Mouse (Mus musculus): ENCODE measurements around the gene Tle3. TPM values are rescaled to one million over a fixed set of nuclear protein-coding genes. Genes with fewer than 3 reads are reported as not detected.

Tle3 gene
- 35.3 and 36.0 TPM in 2 replicates for polyA plus RNA-seq (2015; fragmentation: Nextera tagmentation; extraction: Ambion mirVana)

GRCm38 (mm10) chr9:61371755-61372509 is at the start of gene Tle3:
Gene Tle3 (plus strand): TSS chr9:61372366.
- Histone ChIP-seq H3K9ac (peak within 1 kb of the TSS; percentile 98), H3K4me1 (peaks cover 68% of the 10 kb centered on the region)

GRCm38 (mm10) chr9:61323221-61323620 is 48.9 kb upstream of the Tle3 start:
- H3K4me2 ChIP-seq (replicated peaks) = no peak overlapping the region
- no peaks in the 10 kb centered on the region for H3K9me3 ChIP-seq (replicated peaks)
- H3K27ac ChIP-seq (replicated peaks) = no peak overlapping the region
- H3K27me3 ChIP-seq = peaks cover 16% of the 10 kb centered on the region
- no peak overlapping the region for H3K4me3 ChIP-seq (replicated peaks)
- no peak for ATAC-seq (ENCODE audit: insufficient number of reproducible peaks, low FRiP score, low TSS enrichment, low read depth)
- no peaks in the 10 kb centered on the region for H3K36me3 ChIP-seq
- H3K4me1 ChIP-seq = peaks cover 20% of the 10 kb centered on the region
- 86% methylated on average over 5 of the region's 5 CpGs for WGBS
- no peak overlapping the region for H3K9ac ChIP-seq

More at GRCm38 (mm10) chr9:61371755-61372509, at the start of gene Tle3:
- Histone ChIP-seq H3K4me3 (replicated peaks) (peak within 1 kb of the TSS; percentile 86), H3K9me3 (replicated peaks) (no peaks in the 10 kb centered on the region), H3K36me3 (no peaks in the 10 kb centered on the region), H3K4me2 (replicated peaks) (peak within 1 kb of the TSS; percentile 85), H3K27ac (replicated peaks) (peak within 1 kb of the TSS; percentile 95), H3K27me3 (peaks cover 4% of the 10 kb centered on the region; the same call in 1 of the 2 replicates)
- WGBS = under 1% methylated on average over 35 of the region's 35 CpGs
- peak; percentile 78 for ATAC-seq (ENCODE audit: insufficient number of reproducible peaks, low FRiP score, low TSS enrichment, low read depth)

DNA sequence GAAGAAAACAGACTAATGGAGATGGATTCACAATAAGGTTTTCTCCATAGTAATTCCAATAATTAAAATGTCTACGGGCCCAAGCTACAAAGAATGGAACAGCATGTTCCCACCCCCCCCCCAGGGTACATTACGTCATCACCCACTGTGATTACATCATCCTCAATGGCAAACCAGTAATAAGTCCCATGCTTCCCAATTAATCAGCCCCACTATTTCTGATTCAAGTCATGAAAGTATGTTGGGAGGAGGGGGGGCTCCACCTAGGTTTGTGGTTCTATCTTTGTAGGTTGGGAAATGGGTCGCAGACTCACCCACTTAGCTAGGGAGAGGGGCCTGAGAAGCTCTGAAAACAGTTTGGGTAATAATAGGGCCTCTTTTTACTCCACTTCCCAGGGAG is 48.3 kb upstream of the Tle3 start:
- Histone ChIP-seq H3K9me3 (replicated peaks) (no peaks in the 10 kb centered on the region), H3K27me3 (peaks cover 20% of the 10 kb centered on the region), H3K9ac (no peak overlapping the region), H3K4me1 (peaks cover 20% of the 10 kb centered on the region), H3K4me2 (replicated peaks) (no peak overlapping the region), H3K27ac (replicated peaks) (no peak overlapping the region), H3K36me3 (no peaks in the 10 kb centered on the region), H3K4me3 (replicated peaks) (no peak overlapping the region)
- ATAC-seq (ENCODE audit: insufficient number of reproducible peaks, low FRiP score, low TSS enrichment, low read depth) = no peak
- 54% methylated on average over 3 of the region's 3 CpGs for WGBS

DNA sequence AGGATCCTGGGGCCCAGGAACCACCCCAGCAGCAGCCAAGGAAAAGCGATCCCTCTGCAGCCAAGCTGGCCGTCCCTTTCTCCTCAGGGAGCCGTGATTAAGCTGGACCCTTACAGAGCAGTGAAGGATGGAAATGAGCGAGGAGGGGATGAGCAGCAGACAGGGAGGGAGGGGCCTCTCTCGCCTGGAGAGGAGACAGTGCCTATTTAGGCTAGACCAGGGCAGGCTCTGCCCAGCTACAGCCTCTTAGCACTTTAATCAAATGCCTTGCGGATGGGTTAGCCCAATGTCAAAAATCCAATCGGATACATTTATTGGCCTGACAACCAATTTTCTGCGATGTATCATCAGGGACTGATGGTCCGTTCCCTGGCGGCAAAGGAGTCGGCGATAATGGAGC is 47.8 kb upstream of the Tle3 start:
- 34% methylated on average over 12 of the region's 12 CpGs for WGBS
- Histone ChIP-seq H3K4me1 (peaks cover 20% of the 10 kb centered on the region), H3K4me3 (replicated peaks) (no peak overlapping the region), H3K9ac (no peak overlapping the region), H3K36me3 (no peaks in the 10 kb centered on the region), H3K4me2 (replicated peaks) (no peak overlapping the region), H3K27me3 (peaks cover 20% of the 10 kb centered on the region), H3K27ac (replicated peaks) (no peak overlapping the region), H3K9me3 (replicated peaks) (no peaks in the 10 kb centered on the region)
- no peak for ATAC-seq (ENCODE audit: insufficient number of reproducible peaks, low FRiP score, low TSS enrichment, low read depth)

DNA sequence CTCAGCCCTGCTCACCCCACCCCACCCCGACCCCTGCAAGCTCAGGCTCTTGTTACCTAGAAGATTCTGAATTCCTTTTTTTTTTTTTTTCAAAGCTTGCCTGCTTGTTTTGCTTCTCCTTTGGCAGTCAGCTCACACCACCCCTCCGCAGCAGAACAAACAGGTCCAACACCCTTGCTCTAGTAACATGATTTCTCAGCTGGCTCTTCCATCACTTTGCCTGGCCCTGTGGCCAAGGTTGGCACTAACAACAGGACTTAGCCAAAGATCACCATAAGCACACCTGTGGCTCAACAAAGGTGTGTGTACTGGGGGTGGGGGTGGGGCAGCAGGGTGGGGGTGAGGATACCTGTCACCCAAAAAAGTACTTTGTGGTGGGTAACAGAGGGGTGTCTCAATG is 47.2 kb upstream of the Tle3 start:
- ATAC-seq (ENCODE audit: insufficient number of reproducible peaks, low FRiP score, low TSS enrichment, low read depth) = no peak
- Histone ChIP-seq H3K9me3 (replicated peaks) (no peaks in the 10 kb centered on the region), H3K9ac (no peak overlapping the region), H3K27ac (replicated peaks) (no peak overlapping the region), H3K27me3 (peaks cover 20% of the 10 kb centered on the region), H3K4me2 (replicated peaks) (no peak overlapping the region), H3K4me3 (replicated peaks) (no peak overlapping the region), H3K36me3 (no peaks in the 10 kb centered on the region), H3K4me1 (peaks cover 20% of the 10 kb centered on the region)
- 36% methylated on average over 2 of the region's 2 CpGs for WGBS

DNA sequence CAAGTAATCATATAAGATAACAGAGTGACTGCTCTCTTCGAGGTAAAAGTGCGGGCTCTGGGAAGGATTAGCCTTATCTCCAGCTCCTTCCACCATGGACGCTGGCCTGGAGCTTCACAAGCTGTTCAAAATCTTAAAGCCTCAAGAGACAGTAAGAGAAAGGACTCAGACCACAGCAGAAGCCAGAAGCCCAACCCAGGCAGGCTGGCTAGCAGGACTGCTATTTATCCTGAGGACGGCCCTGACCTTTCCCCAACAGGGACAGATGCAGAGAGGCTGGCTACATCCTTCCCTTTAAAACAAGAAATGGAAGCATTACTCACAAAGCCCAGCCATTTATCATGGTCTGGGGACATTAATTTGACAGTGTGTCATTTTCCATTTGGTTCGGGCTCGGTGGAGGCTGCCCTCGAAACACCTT is 46.2 kb upstream of the Tle3 start:
- Histone ChIP-seq H3K4me3 (replicated peaks) (no peak overlapping the region), H3K4me2 (replicated peaks) (no peak overlapping the region), H3K36me3 (no peaks in the 10 kb centered on the region), H3K9ac (no peak overlapping the region), H3K27ac (replicated peaks) (no peak overlapping the region), H3K4me1 (peaks cover 20% of the 10 kb centered on the region), H3K27me3 (peaks cover 20% of the 10 kb centered on the region; the same call in 1 of the 2 replicates), H3K9me3 (replicated peaks) (no peaks in the 10 kb centered on the region)
- 25% methylated on average over 7 of the region's 7 CpGs for WGBS
- ATAC-seq (ENCODE audit: insufficient number of reproducible peaks, low FRiP score, low TSS enrichment, low read depth) = no peak

GRCm38 (mm10) chr9:61326922-61327321 is 45.2 kb upstream of the Tle3 start:
- ATAC-seq (ENCODE audit: insufficient number of reproducible peaks, low FRiP score, low TSS enrichment, low read depth) = no peak
- peaks cover 14% of the 10 kb centered on the region for H3K4me1 ChIP-seq
- 82% methylated on average over 8 of the region's 8 CpGs for WGBS
- no peak overlapping the region for H3K4me3 ChIP-seq (replicated peaks)
- H3K27ac ChIP-seq (replicated peaks) = no peak overlapping the region
- H3K36me3 ChIP-seq = no peaks in the 10 kb centered on the region
- peaks cover 20% of the 10 kb centered on the region; the same call in 1 of the 2 replicates for H3K27me3 ChIP-seq
- no peak overlapping the region for H3K4me2 ChIP-seq (replicated peaks)
- no peak overlapping the region for H3K9ac ChIP-seq
- H3K9me3 ChIP-seq (replicated peaks) = no peaks in the 10 kb centered on the region

GRCm38 (mm10) chr9:61328173-61328572 is 44.0 kb upstream of the Tle3 start:
- no peak for ATAC-seq (ENCODE audit: insufficient number of reproducible peaks, low FRiP score, low TSS enrichment, low read depth)
- Histone ChIP-seq H3K4me3 (replicated peaks) (no peak overlapping the region), H3K27me3 (peaks cover 17% of the 10 kb centered on the region; the same call in 1 of the 2 replicates), H3K4me1 (peaks cover 5% of the 10 kb centered on the region), H3K9me3 (replicated peaks) (no peaks in the 10 kb centered on the region), H3K27ac (replicated peaks) (no peak overlapping the region), H3K9ac (no peak overlapping the region), H3K4me2 (replicated peaks) (no peak overlapping the region), H3K36me3 (no peaks in the 10 kb centered on the region)
- WGBS = 84% methylated on average over 5 of the region's 5 CpGs

DNA sequence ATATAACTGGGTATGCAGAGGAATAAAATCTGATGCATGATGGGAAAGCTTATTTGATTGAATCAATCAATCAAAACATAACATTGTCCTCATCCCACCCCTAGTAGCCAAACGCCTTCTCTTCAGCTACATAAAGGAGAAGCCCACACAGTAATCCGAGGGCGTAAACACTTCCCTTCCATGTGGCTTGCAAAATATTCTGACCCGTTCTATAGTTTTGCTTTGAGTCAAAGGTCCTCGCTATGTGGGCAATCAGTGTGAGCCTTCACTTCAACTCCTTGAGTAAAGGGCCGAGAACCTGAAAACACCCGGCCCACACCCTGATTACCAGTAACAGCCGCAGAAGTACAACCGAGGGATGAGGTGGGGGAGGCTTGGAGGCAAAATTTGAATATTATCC is 41.4 kb upstream of the Tle3 start:
- Histone ChIP-seq H3K4me3 (replicated peaks) (no peak overlapping the region), H3K4me1 (no peaks in the 10 kb centered on the region), H3K9me3 (replicated peaks) (no peaks in the 10 kb centered on the region), H3K27me3 (peaks cover 20% of the 10 kb centered on the region; the same call in 1 of the 2 replicates), H3K9ac (no peak overlapping the region), H3K36me3 (no peaks in the 10 kb centered on the region), H3K27ac (replicated peaks) (no peak overlapping the region), H3K4me2 (replicated peaks) (no peak overlapping the region)
- ATAC-seq (ENCODE audit: insufficient number of reproducible peaks, low FRiP score, low TSS enrichment, low read depth) = no peak
- WGBS = 89% methylated on average over 9 of the region's 9 CpGs

GRCm38 (mm10) chr9:61332226-61332936 is 39.8 kb upstream of the Tle3 start:
- Histone ChIP-seq H3K4me2 (replicated peaks) (no peak overlapping the region), H3K9ac (no peak overlapping the region), H3K36me3 (no peaks in the 10 kb centered on the region), H3K4me1 (peaks cover 6% of the 10 kb centered on the region), H3K27me3 (peaks cover 17% of the 10 kb centered on the region; the same call in 1 of the 2 replicates), H3K27ac (replicated peaks) (no peak overlapping the region), H3K9me3 (replicated peaks) (no peaks in the 10 kb centered on the region), H3K4me3 (replicated peaks) (no peak overlapping the region)
- no peak for ATAC-seq (ENCODE audit: insufficient number of reproducible peaks, low FRiP score, low TSS enrichment, low read depth)
- WGBS = 74% methylated on average over 7 of the region's 7 CpGs

GRCm38 (mm10) chr9:61336179-61336578 is 36.0 kb upstream of the Tle3 start:
- Histone ChIP-seq H3K4me2 (replicated peaks) (no peak overlapping the region), H3K27me3 (peaks cover 16% of the 10 kb centered on the region), H3K27ac (replicated peaks) (no peak overlapping the region), H3K36me3 (no peaks in the 10 kb centered on the region), H3K9ac (no peak overlapping the region), H3K9me3 (replicated peaks) (no peaks in the 10 kb centered on the region), H3K4me1 (peaks cover 11% of the 10 kb centered on the region), H3K4me3 (replicated peaks) (no peak overlapping the region)
- ATAC-seq (ENCODE audit: insufficient number of reproducible peaks, low FRiP score, low TSS enrichment, low read depth) = no peak

Measured in embryonic facial prominence, embryonic 15.5 days (tissue).